Mouse (Mus musculus) cerebellum, adult 9-11 months (tissue): Measurements from ENCODE around the gene Gm4756.
"Not testable (repeated sequence)": the region's sequence is repeated elsewhere in the genome, so short reads cannot be mapped to it uniquely, and the experiment has no call there.

Source experiments
- DNase-seq: peaks from one replicate; pipeline ENCODE4 v3.0.0; 2022

Gene Gm4756

GRCm38 (mm10) chr12:72648921-72649320, 540 bp downstream of the Gm4756 start:
- no peak for DNase-seq

GRCm38 (mm10) chr12:72638025-72638424, 11.4 kb downstream of the Gm4756 start:
- no peak for DNase-seq

- no peak for DNase-seq
Measured at GRCm38 (mm10) chr12:72628751-72629150, 20.7 kb downstream of the Gm4756 start.

- DNase-seq, result no peak
Measured at GRCm38 (mm10) chr12:72622853-72623496, 26.5 kb downstream of the Gm4756 start.

GRCm38 (mm10) chr12:72621441-72621840, 28.0 kb downstream of the Gm4756 start:
- no peak for DNase-seq

GRCm38 (mm10) chr12:72620856-72621255, 28.6 kb downstream of the Gm4756 start:
- no peak for DNase-seq

- no peak for DNase-seq
Measured at GRCm38 (mm10) chr12:72612053-72612452, 37.4 kb downstream of the Gm4756 start.

GRCm38 (mm10) chr12:72598731-72599130, 50.7 kb downstream of the Gm4756 start:
- DNase-seq, result not testable (repeated sequence)

GRCm38 (mm10) chr12:72594001-72594400, 55.5 kb downstream of the Gm4756 start:
- DNase-seq, result no peak

- no peak for DNase-seq
Measured at GRCm38 (mm10) chr12:72592991-72593390, 56.5 kb downstream of the Gm4756 start.

GRCm38 (mm10) chr12:72585339-72585738, 64.1 kb downstream of the Gm4756 start:
- DNase-seq, result no peak

- DNase-seq, result no peak
Measured at GRCm38 (mm10) chr12:72583099-72583498, 66.4 kb downstream of the Gm4756 start.

- no peak for DNase-seq
Measured at GRCm38 (mm10) chr12:72582021-72582420, 67.4 kb downstream of the Gm4756 start.

- DNase-seq, result no peak
Measured at GRCm38 (mm10) chr12:72564281-72564795, 85.1 kb downstream of the Gm4756 start.

- DNase-seq, result no peak
Measured at GRCm38 (mm10) chr12:72554347-72554746, 95.1 kb downstream of the Gm4756 start.

- DNase-seq, result no peak
Measured at GRCm38 (mm10) chr12:72538571-72538970, 110.9 kb downstream of the Gm4756 start.

- peak; percentile 95 for DNase-seq
Measured at GRCm38 (mm10) chr12:72536021-72536597, 113.4 kb downstream of the Gm4756 start, which contains the start of gene Pcnx4. Gene Pcnx4, plus strand, starts transcription at chr12:72536383.

- DNase-seq, result no peak
Measured at GRCm38 (mm10) chr12:72535599-72535998, 113.9 kb downstream of the Gm4756 start.

GRCm38 (mm10) chr12:72533986-72534385, 115.5 kb downstream of the Gm4756 start:
- DNase-seq, result no peak

- DNase-seq, result no peak
Measured at GRCm38 (mm10) chr12:72532303-72532702, 117.2 kb downstream of the Gm4756 start.
